Mouse (Mus musculus) spleen, adult 2 months (tissue): ENCODE measurements around the gene Car6.
A peak's percentile ranks its signal among the peaks of the same experiment; 100 is the strongest.

Experiments
- CTCF ChIP-seq: fragments of 200-500 bp; IDR thresholded peaks from 2 replicates; pipeline ENCODE4 v1.5.1; 2011; ENCODE audit warnings: mild to moderate bottlenecking, inconsistent platforms; ENCODE audit not compliant: insufficient read depth, insufficient read length, insufficient replicate concordance; ENCODE audit errors: extremely low read depth
- POLR2A ChIP-seq: fragments of 200-500 bp; IDR thresholded peaks from 2 replicates; pipeline ENCODE4 v1.6.1; 2011; ENCODE audit warnings: low read depth, low read length, inconsistent platforms

GRCm38 (mm10) chr4:150236521-150237481 is 35.7 kb upstream of the Car6 start, which contains the start of gene Eno1:
- TF ChIP-seq CTCF (no peak), POLR2A (peak; percentile 57)
